Mouse (Mus musculus) naive thymus-derived CD4-positive, alpha-beta T cell, adult 2 months (primary cell): ENCODE results near the gene Ttf1.

ENCODE experiments used
- DNase-seq: peaks from one replicate; pipeline ENCODE4 v3.0.0-alpha.2; 2011; ENCODE audit warnings: low read depth

Gene Ttf1

DNA sequence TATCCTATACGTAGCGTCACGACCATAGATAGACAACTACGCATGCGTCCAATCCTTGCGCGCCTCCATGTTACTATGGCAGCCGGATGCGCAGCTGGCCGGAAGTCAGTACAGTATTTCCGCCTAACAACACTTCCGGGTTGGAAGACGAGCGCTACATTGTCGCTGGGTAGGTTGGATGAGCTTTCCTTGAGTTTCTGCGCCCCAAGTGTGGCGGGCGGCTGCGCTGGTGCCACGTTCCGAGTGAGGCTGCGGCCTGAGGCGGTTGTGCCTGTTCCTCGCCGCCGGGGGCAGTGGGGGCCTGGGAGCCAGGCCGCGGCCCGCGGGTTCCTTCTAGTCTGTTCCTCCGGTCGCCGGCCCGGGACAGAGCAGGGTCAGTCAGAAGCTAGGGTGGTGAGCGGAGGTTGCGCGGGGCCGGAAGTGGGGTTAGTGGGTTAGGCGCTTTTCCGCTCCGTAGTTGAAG is at the start of gene Ttf1:
Ttf1 (plus strand) TSS at position 128 of the 463 bp plus-strand sequence.
- peak; percentile 94 for DNase-seq

DNA sequence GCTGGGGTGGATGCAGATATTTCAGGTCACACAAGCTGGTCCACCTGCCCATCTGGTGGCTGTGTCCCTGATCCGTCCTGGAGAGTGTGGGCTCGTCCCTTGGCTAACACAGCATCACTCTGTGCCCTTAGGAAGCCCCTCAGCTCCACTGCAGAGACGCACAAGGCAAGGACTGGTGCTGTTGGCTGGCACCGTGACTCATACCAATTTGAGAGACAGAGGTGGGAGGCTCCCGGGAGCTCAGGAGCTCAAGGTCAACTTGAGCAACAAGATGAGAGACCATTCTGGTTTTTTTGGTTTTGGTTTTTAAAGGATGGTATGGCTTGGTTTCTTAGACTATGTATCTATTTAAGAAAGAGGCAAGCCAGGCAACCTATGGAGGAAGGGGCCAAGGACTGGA is 47.5 kb upstream of the Ttf1 start:
- no peak for DNase-seq

GRCm38 (mm10) chr2:29016599-29017587 is 43.2 kb upstream of the Ttf1 start:
- no peak for DNase-seq

- DNase-seq: no peak
These were observed 41.4 kb upstream of the Ttf1 start for GRCm38 (mm10) chr2:29018680-29019079.

- no peak for DNase-seq
These were observed 39.0 kb upstream of the Ttf1 start for GRCm38 (mm10) chr2:29021025-29021424.

DNA sequence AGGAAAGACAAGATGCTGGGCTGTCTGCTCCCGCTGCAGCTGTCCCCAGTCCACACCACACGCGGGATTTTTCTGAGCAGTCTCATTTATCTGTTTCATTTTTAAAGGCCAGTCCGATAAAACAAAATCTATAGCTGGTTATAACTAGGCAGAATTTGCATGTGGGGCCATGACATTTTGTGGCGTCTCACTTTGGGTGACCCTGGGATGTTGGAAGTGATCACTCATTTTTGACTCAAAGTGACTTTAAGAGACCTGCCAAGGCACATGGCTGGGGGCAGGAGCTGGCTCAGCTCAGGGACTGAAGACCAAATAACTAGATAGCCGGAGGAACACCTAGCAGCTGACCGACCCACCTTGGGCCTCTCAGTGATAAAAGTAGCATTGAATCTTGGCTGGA is 37.1 kb upstream of the Ttf1 start:
- no peak for DNase-seq

- no peak for DNase-seq
These were observed 34.8 kb upstream of the Ttf1 start for GRCm38 (mm10) chr2:29025284-29025683.

DNA sequence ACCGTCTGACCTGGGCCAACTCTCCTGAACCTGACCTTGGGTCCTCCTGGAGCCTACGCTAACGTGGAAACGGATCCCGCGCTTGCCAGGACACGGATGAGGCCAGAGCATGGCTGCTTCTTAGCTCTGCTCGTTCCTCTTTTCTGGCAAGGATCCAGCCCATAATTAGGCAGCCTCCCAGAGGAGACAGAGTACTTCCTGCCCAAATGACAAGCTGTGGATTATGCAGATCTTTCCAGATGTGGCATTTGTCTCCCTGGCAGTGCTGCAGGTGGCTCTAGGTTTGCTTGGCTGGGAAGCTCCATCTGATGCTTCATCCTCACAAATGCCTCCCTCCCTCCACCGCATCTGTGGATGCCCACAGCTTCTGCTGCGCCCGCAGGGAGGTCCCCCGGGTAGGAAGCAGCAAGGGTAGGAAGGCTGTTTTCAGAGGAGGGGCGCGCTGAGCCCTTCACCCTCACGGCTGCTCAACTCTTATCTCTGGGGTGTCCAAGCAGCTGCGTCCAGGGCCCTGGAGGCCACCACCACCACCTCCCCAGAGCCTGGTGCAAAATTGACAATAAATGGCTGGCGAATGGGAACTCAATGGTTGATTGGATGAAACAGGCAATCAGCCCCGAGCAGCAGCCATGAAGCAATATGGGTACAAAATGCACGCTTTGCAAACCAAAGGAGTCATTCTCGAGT is 29.9 kb upstream of the Ttf1 start:
- DNase-seq: no peak

DNA sequence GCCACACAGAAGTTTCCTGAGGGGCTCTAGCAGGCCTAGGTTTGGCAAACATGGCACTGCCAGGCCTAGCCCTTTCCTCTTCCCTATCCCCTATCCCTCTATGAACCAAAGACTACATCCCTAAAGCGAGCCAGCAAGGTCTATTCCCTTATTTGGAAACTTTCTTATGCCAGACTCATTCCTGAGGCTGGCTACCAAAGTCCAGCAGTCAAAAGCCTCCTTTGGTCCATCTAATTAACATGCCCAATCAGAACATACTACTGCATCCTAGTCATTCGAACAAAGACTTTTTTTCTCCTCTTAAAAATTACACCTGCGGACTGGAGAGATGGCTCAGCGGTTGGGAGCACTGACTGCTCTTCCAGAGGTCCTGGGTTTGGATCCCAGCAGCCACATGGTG is 28.1 kb upstream of the Ttf1 start:
- DNase-seq: no peak

DNA sequence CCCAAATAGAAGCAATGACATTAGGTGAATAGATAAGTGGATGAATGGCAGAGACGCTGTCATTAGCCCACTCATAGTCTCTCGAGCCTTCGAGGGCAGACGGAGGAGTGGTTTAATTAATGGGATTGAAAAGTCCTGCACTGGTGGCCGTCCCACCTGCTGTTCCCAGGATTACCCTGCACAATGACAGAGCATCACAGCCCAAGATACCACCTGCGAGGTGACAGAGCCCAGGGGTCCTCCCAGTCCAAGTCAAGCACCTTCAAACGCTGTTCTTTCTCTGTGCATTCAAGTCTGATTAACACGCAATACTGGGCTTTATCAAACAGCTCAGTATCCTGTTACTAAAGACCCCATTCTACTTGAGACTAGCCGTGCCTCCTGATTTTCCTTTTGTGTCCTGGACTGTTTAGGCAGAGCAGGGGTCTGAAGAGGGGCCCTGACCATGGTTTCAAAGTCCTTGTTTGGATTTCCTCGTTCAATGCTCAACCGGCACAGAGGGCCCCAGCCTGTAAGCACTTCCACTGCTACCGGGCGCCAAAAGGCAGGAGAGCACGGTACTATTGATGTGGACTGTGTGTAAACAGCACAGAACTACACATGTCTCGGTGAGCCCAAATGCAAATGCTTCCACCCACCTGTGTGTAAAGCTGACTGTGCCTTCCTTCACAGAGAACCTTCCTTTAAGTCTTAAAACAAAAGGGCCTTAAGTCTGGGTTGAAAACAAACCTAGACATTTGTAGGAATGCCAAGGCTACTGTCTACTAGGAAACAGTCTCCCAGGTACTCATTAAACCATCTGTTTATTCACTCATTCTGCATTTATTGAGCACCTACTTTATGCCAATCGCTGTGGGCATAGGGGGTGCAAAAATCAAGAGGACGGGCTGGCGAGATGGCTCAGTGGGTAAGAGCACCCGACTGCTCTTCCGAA is 25.3 kb upstream of the Ttf1 start:
- no peak for DNase-seq

DNA sequence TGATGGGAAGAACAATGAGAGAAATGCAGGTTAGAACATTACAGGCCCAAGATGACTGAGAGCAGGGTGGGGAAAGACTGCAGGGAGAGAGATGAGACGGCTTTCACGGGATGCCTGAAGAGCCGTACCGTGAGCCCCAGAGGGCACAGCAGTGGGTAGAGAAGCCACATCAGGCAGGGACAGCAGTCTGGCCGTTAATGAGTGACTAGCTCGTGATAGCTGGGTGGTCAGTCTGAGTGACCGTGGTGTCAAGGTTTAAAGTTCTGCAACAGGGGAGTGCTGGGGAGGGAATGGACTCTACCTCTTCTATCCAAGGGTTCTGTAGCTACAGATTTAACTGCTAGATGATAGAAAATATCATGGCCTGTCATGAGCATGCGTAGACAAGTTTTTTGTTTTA is 24.4 kb upstream of the Ttf1 start:
- DNase-seq: no peak

- no peak for DNase-seq
These were observed 20.3 kb upstream of the Ttf1 start for GRCm38 (mm10) chr2:29039741-29040140.

DNA sequence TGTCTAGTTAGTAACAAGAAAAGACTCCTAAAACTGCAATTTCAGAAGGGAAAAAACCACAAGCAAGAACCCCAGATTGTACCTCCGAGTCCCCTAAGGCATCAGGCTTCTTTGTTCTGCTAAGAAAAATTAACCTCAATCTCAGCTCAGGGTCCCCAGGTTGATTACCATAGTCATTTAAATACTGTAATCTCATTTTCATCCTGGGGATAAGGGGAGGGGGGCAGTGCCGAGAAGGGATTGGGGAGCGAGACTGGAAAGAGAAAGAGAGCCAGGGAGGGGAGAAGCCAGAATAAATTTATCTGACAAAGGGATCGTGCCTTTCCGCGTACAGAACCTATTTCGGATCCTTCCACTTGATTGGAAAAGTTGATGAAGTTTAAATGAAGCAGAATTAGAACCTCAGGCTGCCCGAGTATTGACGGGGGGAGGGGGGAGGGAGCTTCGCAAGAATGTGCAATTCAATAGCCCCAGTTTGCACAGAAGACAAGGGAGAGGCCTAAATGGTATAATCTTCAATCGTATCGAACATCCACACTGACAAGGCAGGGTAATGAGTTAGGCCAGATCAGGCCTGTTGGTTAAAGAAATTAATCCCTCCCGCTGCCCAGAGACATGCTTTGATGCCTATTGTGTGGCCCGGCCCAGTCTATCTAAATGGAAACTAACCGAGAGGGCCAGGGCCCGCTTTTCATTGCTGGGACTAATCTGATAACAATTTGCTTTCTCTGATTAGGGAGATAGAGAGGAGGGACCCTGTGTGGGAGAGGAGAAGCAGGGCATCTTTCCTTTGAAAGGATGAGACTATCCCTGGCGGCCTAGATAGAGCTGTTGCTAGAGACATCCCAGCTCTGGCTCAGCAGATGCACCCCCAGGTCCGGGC is 19.2 kb upstream of the Ttf1 start:
- DNase-seq: no peak

DNA sequence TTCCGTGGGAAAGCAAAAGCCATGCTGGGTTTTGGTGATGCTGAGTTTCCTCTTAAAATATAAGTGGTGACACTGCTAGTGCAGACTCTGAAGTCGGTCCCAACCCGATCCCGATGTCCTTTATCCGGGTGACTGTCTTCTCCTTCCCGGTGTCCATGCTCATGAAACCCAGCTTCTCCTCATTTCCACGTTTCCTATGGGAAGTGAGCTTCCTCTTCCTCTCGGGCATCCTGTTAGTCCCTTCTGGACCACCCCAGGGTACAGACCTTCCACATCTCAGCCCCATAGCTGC is 18.6 kb upstream of the Ttf1 start:
- no peak for DNase-seq

DNA sequence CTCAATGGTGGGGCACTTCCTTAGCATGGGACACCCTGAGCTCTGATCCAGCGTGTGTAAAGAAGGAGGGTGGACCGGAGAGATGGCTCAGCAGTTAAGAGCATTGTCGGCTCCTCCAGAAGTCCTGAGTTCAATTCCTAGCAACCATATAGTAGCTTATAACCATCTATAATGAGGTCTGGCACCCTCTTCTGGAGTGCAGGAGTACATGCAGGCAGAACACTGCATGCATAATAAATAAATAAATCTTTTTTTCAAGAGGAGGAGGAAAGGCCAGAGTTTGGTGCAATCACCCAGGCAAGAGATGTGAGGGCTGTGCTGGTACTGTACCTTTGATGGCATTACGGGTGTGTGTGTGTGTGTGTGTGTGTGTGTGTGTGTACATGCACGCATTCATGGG is 17.9 kb upstream of the Ttf1 start:
- no peak for DNase-seq

GRCm38 (mm10) chr2:29046151-29046550 is 13.9 kb upstream of the Ttf1 start:
- DNase-seq: no peak

- peak; percentile 23 for DNase-seq
These were observed 8.1 kb upstream of the Ttf1 start for GRCm38 (mm10) chr2:29051932-29052331.

DNA sequence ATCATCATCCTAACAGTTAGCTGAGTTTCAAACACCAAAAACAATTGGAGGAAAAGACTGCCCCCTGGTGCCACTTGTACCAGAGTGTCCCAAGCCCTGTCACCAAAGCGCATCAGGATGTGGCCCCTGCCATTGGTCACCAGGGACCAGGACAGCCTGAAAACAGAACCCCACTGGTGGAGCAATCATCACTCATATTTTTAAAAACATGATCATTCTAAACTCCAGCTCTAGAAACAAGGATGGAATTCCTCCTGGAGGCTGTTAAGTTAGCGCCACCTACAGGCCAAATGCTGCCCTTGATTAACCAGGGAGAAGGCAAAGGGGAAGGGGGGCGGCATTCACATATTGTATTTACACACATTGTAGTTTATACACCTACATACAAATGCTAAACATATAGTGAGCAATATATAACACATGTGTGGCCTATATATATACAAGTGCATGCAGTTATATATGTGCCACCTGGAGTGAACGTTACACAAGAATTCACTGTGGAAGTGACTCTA is 7.1 kb upstream of the Ttf1 start:
- DNase-seq: peak; percentile 82

GRCm38 (mm10) chr2:29053802-29054544 is 6.1 kb upstream of the Ttf1 start:
- DNase-seq: peak; percentile 89

DNA sequence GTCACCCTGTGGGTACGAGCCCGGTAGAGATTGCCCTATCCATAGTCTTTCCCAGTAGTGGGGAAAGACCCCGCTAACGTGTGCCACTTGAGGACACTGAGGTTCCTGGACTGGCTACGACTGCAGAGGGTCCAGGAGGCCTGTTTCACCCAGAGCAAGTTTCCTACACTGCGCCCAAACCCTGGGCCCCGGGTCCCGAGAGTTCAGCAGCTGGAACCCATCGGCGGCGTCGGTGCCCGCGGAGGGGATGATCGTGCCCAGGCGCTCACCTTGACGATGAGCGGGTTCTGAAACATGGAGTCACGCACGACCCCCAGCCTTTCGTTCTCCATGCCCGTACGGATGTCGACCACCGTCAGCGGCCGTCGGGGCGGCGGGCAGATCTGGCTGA is 5.5 kb upstream of the Ttf1 start:
- no peak for DNase-seq
